Mouse (Mus musculus): ENCODE measurements at regions not wholly inside any gene's neighbourhood (a gene's known extent, or its start where the extent isn't known, plus 50 kb on each side); places are given as distances from the start of the nearest gene placed in this dataset.

DNA sequence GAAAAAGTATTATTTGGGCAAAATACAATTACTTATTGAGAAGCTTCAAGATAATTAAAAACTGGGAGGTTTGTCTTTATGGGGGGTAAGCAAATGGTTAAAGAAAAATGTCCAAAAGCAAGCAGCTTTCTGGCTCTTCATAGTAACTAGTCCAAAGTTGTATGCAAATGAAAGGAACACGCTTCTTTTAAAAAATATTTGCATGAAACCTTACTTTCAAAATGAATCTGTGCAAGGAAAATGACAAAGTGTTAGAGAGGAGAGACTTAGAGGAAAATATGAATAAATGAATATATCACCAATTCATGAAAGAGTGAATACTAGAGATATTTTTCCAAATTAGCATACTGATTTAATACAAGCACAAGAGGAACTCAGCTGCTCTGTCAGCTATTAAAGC, 220.4 kb upstream of the Egfl6 start:
- dilution Hi-C loops (cut with MboI; ENCODE audit: extremely low pct_ligation_motif_present, extremely low pct_unique_long_range_greater_than_20kb, low sequenced_read_pairs), result no loop called here
- TF ChIP-seq IRF4 (IDR thresholded peaks at IDR 0.05; ENCODE audit: low read depth, low read length) (peak; percentile 94), MAZ (IDR thresholded peaks at IDR 0.05; ENCODE audit: low read depth, low read length) (no peak), EP300 (IDR thresholded peaks at IDR 0.05; ENCODE audit: low read length) (peak; percentile 88), POLR2A (IDR thresholded peaks at IDR 0.05; ENCODE audit: low read depth, low read length) (no peak), MXI1 (IDR thresholded peaks at IDR 0.05; ENCODE audit: low read depth, low read length) (no peak), ETS1 (conservative IDR thresholded peaks at IDR 0.05; ENCODE audit: low read depth, low read length) (peak; percentile 69), MYC (IDR thresholded peaks at IDR 0.05; ENCODE audit: low read depth, low read length) (peak; percentile 71; the same call in 1 of the 2 replicates), RAD21 (IDR thresholded peaks at IDR 0.05; ENCODE audit: low read depth, low read length) (no peak), E2F4 (IDR thresholded peaks at IDR 0.05; ENCODE audit: insufficient replicate concordance, low read depth, low read length) (no peak), CHD1 (IDR thresholded peaks at IDR 0.05; ENCODE audit: low read depth, low read length) (no peak), MEF2A (IDR thresholded peaks at IDR 0.05; ENCODE audit: borderline replicate concordance, low read depth, low read length) (no peak), ZMIZ1 (IDR thresholded peaks at IDR 0.05; ENCODE audit: low read depth, low read length) (no peak), JUN (IDR thresholded peaks at IDR 0.05; ENCODE audit: insufficient read depth, low read depth, low read length) (peak; percentile 80), PAX5 (IDR thresholded peaks at IDR 0.05; ENCODE audit: low read length) (no peak), SIN3A (IDR thresholded peaks at IDR 0.05; ENCODE audit: low read length) (no peak), USF1 (IDR thresholded peaks at IDR 0.05; ENCODE audit: low read depth, low read length) (no peak), BHLHE40 (IDR thresholded peaks at IDR 0.05; ENCODE audit: low read depth, low read length) (peak; percentile 55; the same call in 1 of the 2 replicates), ELF1 (IDR thresholded peaks at IDR 0.05; ENCODE audit: low read depth, low read length) (no peak), RCOR1 (conservative IDR thresholded peaks at IDR 0.05; ENCODE audit: low read depth, low read length) (no peak), UBTF (IDR thresholded peaks at IDR 0.05; ENCODE audit: low read depth, low read length) (no peak), SMC3 (IDR thresholded peaks at IDR 0.05; ENCODE audit: low read depth, low read length) (no peak), MAFK (IDR thresholded peaks at IDR 0.05; ENCODE audit: insufficient replicate concordance, low read length) (no peak), GABPA (IDR thresholded peaks at IDR 0.05; ENCODE audit: insufficient replicate concordance, low read depth, low read length) (no peak), MAX (IDR thresholded peaks at IDR 0.05; ENCODE audit: low read length) (no peak), NELFE (IDR thresholded peaks at IDR 0.05; ENCODE audit: low read depth, low read length) (no peak), TCF12 (IDR thresholded peaks at IDR 0.05; ENCODE audit: low read depth, low read length) (no peak), CTCF (conservative IDR thresholded peaks at IDR 0.05 in 1 of 2, IDR thresholded peaks at IDR 0.05 in 1 of 2; ENCODE audit: low read depth in 2 of 2, low read length in 2 of 2) (no peak), ZKSCAN1 (IDR thresholded peaks at IDR 0.05; ENCODE audit: borderline replicate concordance, low read depth, low read length) (no peak), POLR2AphosphoS2 (IDR thresholded peaks at IDR 0.05; ENCODE audit: low read depth, low read length) (no peak), JUND (conservative IDR thresholded peaks at IDR 0.05; ENCODE audit: low read depth, low read length) (peak; percentile 93), HCFC1 (IDR thresholded peaks at IDR 0.05; ENCODE audit: low read depth, low read length) (no peak), TBP (conservative IDR thresholded peaks at IDR 0.05; ENCODE audit: low read depth, low read length) (no peak; the same call in 1 of the 2 replicates), USF2 (conservative IDR thresholded peaks at IDR 0.05; ENCODE audit: low read depth, low read length) (no peak), KAT2A (IDR thresholded peaks at IDR 0.05; ENCODE audit: insufficient replicate concordance, low read length) (no peak), ZNF384 (IDR thresholded peaks at IDR 0.05; ENCODE audit: low read depth, low read length) (no peak), ZC3H11A (IDR thresholded peaks at IDR 0.05; ENCODE audit: low read depth, low read length) (no peak), CHD2 (IDR thresholded peaks at IDR 0.05; ENCODE audit: low read length) (no peak), NRF1 (IDR thresholded peaks at IDR 0.05; ENCODE audit: low read depth, low read length) (no peak)
- H3K79me2 ChIP-seq (replicated peaks; ENCODE audit: control insufficient read depth, extremely low read depth, insufficient read depth, poor library complexity, severe bottlenecking), result no peaks in the 10 kb centered on the region

More for the DNA sequence above, 220.4 kb upstream of the Egfl6 start:
- no peak overlapping the region for H3K4me3 ChIP-seq (replicated peaks in 1 of 3; ENCODE audit: low read depth in 2 of 3, low read length in 2 of 3, poor library complexity in 1 of 3)
- no peaks in the 10 kb centered on the region for H3K36me3 ChIP-seq (replicated peaks in 1 of 2; ENCODE audit: control insufficient read depth in 1 of 2, insufficient read depth in 1 of 2, low read length in 1 of 2)
- peaks cover 5 to 24% of the 10 kb centered on the region in 2 experiments; a peak in 2 of 4 replicates for H3K4me1 ChIP-seq (ENCODE audit: control insufficient read depth in 1 of 2, insufficient read depth in 2 of 2)
- peak overlapping the region; percentile 81 for H3K27ac ChIP-seq (ENCODE audit: insufficient read depth, low read depth)
- peak; percentile 59 for DNase-seq (ENCODE audit: extremely low read depth)
- no peaks in the 10 kb centered on the region for H3K27me3 ChIP-seq (replicated peaks)
- in situ Hi-C loops (cut with MboI; ENCODE audit: low pct_ligation_motif_present, low pct_unique_long_range_greater_than_20kb, low sequenced_read_pairs), result loop anchor here (25.0 kb wide), 2 partner anchors 306 to 431 kb away; no protein-coding TSS in a partner anchor
- no peak overlapping the region for H3K9ac ChIP-seq (ENCODE audit: insufficient read depth, low read depth)
- no peaks in the 10 kb centered on the region for H3K9me3 ChIP-seq (replicated peaks; ENCODE audit: low read length)
- H3K4me2 ChIP-seq (ENCODE audit: insufficient read depth, low read depth, poor library complexity, severe bottlenecking), result no peak overlapping the region

All from CH12.LX (cell line).